Mouse (Mus musculus): ENCODE results near the gene Rab17. TPM values are rescaled to one million over a fixed set of nuclear protein-coding genes. Genes with fewer than 3 reads are reported as not detected.

The Rab17 gene
- polyA plus RNA-seq, 1 experiment from 2014 or later, result 62.2 TPM

DNA sequence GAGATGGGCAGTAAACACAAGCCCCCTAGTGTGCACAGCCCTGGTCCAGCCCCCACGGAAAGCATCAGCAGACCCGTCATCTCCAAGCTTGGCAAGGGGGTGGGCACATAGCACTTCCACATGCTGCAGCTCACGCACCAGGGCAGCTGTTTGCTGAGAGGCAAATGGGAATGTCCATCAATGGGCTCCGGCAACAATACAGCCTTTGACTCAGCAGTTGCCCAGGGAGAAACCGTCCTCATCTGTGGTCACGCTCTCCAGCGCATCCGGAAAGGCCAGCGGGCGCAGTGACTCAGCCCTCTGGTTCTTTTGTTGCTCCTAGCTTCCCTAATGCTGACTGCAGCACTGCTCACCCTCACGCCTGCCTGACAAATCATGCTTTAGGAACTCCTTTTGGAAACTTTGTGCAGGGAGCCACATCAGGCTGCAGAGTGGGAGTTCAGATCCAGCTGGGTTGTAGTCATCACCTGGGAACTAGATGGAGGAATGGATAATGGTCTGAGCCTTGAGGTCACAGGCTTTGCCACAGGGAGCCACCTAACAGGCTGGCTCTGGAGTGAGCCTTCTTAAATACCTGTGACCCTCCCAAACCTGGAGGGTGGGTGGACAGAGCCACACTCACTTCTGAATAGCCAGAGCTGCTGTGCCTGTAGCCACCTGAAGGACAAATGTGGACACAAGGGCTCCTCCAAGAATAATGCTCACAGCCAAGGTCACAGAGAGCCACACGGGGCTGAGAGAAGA, 5.6 kb upstream of the Rab17 start:
- no peaks in the 10 kb centered on the region for H3K9me3 ChIP-seq (ENCODE audit: control insufficient read depth, low read length)
- no peaks in the 10 kb centered on the region for H3K36me3 ChIP-seq (ENCODE audit: control insufficient read depth, insufficient read depth, low read length)
- peaks cover 19% of the 10 kb centered on the region for H3K4me1 ChIP-seq (ENCODE audit: control insufficient read depth, insufficient read depth, low read length)
- WGBS, result 39% methylated on average over 12 of the region's 12 CpGs
- H3K27me3 ChIP-seq (replicated peaks; ENCODE audit: control insufficient read depth, insufficient read depth, low read length), result no peaks in the 10 kb centered on the region
- no peak overlapping the region for H3K9ac ChIP-seq (ENCODE audit: low read depth, low read length)
- no peak overlapping the region for H3K4me3 ChIP-seq (ENCODE audit: low read length)
- H3K27ac ChIP-seq (ENCODE audit: low read length), result no peak overlapping the region
- no peak for ATAC-seq
- no peak overlapping the region for H3K4me2 ChIP-seq (ENCODE audit: low read depth, low read length)

DNA sequence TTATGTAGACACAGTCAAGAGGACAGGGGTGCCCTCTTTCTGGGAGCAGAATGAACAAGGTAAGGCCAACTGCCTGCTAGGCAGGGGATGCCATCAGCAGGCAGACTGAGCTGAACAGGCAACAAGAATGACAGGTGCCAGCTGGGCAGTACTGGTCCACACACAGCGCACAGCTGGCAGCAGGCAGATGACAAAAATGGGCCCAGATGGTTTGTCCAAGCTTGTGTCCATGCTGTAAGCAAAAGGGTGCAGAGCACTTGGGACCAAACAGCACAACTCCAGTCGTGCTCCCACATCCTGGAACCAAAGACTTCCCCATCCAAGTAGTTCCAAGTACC, 4.1 kb upstream of the Rab17 start:
- H3K4me3 ChIP-seq (ENCODE audit: low read length), result no peak overlapping the region
- ATAC-seq, result peak; percentile 2; the same call in 1 of the 2 replicates
- peak overlapping the region; percentile 42; the same call in 1 of the 2 replicates for H3K9ac ChIP-seq (ENCODE audit: low read depth, low read length)

DNA sequence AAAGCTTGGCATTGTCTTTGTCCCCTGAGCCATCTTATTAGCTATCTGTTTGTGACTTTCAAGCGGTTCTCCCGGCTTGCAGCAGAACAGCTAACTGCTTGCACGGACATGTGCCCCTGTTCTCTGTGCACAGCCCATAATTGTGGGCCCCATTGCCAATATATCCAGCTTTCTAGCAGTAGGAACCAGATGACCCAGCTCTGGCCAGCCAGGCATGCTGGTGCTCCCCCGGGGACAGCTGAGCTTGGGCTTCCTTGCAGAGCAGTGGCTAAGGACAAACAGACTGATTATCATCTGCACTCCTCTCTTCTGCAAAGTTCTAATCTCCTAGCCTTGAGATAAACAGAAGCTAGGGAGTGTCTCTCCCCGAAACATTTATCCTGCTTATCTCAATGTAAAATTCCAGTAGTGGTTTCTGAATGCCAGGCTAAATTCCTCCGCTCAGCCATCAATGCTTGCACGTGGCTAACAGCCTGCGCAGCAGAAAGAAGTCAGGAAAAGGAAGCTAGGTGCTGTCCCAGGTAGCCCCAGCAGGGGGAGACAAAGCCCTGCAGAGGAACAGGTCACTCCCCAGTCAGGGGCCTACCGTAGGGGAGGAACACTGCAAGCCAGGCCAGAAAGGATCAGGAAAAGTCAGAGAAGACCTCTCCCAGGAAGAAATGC, 3.6 kb upstream of the Rab17 start:
- Histone ChIP-seq H3K27ac (ENCODE audit: low read length) (no peak overlapping the region), H3K36me3 (ENCODE audit: control insufficient read depth, insufficient read depth, low read length) (no peaks in the 10 kb centered on the region), H3K4me3 (ENCODE audit: low read length) (no peak overlapping the region), H3K4me1 (ENCODE audit: control insufficient read depth, insufficient read depth, low read length) (peaks cover 29% of the 10 kb centered on the region), H3K9me3 (ENCODE audit: control insufficient read depth, low read length) (no peaks in the 10 kb centered on the region), H3K4me2 (ENCODE audit: low read depth, low read length) (no peak overlapping the region), H3K27me3 (replicated peaks; ENCODE audit: control insufficient read depth, insufficient read depth, low read length) (no peaks in the 10 kb centered on the region), H3K9ac (ENCODE audit: low read depth, low read length) (peak overlapping the region; percentile 42; the same call in 1 of the 2 replicates)
- ATAC-seq, result peak; percentile 45
- WGBS, result 20% methylated on average over 9 of the region's 9 CpGs

More for the DNA sequence above, 4.1 kb upstream of the Rab17 start:
- H3K9me3 ChIP-seq (ENCODE audit: control insufficient read depth, low read length), result no peaks in the 10 kb centered on the region
- no peak overlapping the region for H3K4me2 ChIP-seq (ENCODE audit: low read depth, low read length)
- no peak overlapping the region for H3K27ac ChIP-seq (ENCODE audit: low read length)
- H3K4me1 ChIP-seq (ENCODE audit: control insufficient read depth, insufficient read depth, low read length), result peaks cover 28% of the 10 kb centered on the region
- WGBS, result 71% methylated on average over 2 of the region's 2 CpGs
- H3K36me3 ChIP-seq (ENCODE audit: control insufficient read depth, insufficient read depth, low read length), result no peaks in the 10 kb centered on the region
- H3K27me3 ChIP-seq (replicated peaks; ENCODE audit: control insufficient read depth, insufficient read depth, low read length), result no peaks in the 10 kb centered on the region

DNA sequence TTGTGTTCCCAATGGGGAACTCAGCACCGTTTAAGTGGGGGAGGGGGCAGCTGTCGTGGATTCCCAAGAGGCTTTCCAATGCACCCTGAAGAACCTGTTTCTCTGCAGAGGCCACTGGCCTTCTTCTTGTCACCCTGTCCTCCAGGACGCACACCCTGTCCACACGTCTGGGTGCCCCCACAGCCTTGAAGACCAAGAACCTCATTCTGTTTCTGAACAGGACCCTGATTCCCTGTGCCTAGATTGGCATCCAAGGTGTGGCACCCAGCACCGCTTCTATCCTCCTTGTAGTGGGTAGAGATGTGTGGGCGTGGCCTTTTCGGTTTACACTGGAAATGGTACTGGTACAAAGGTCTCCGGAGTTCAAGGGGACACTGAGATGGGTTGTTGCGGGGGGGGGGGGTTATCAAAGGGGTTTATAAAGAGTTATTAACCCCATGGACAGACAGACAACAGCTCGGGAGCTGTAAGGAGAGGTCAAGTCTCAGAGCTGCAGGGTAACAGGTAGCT, 475 bp upstream of the Rab17 start:
- Histone ChIP-seq H3K4me1 (ENCODE audit: control insufficient read depth, insufficient read depth, low read length) (peaks cover 35% of the 10 kb centered on the region), H3K36me3 (ENCODE audit: control insufficient read depth, insufficient read depth, low read length) (no peaks in the 10 kb centered on the region), H3K27me3 (replicated peaks; ENCODE audit: control insufficient read depth, insufficient read depth, low read length) (no peaks in the 10 kb centered on the region), H3K4me2 (ENCODE audit: low read depth, low read length) (peak overlapping the region; percentile 51), H3K4me3 (ENCODE audit: low read length) (peak overlapping the region; percentile 56), H3K9me3 (ENCODE audit: control insufficient read depth, low read length) (no peaks in the 10 kb centered on the region), H3K9ac (ENCODE audit: low read depth, low read length) (peak overlapping the region; percentile 73), H3K27ac (ENCODE audit: low read length) (peak overlapping the region; percentile 93)
- peak; percentile 36 for ATAC-seq
- 58% methylated on average over 10 of the region's 10 CpGs for WGBS

DNA sequence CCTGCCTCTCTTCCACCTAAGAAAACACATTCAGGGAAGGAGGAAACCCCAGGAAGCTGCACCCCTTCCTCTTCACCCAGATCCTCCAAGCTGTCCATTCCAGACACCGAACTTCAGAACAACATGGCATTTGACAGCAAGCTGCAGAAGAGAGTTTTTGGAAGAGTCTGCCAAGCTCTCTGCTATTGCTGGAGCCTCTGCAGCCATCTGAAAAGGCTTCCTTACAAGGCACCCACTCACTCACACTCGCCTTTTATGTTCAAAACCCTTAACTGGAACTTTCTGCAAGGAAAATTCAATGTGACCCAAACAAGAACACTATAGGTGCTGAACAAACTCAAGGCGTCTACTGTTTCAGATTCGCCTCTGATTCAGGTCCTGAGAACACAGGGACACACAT, 812 bp downstream of the Rab17 start:
- peaks cover 37% of the 10 kb centered on the region for H3K4me1 ChIP-seq (ENCODE audit: control insufficient read depth, insufficient read depth, low read length)
- no peaks in the 10 kb centered on the region for H3K9me3 ChIP-seq (ENCODE audit: control insufficient read depth, low read length)
- H3K9ac ChIP-seq (ENCODE audit: low read depth, low read length), result peak overlapping the region; percentile 73
- H3K27ac ChIP-seq (ENCODE audit: low read length), result peak overlapping the region; percentile 93
- peak overlapping the region; percentile 51 for H3K4me2 ChIP-seq (ENCODE audit: low read depth, low read length)
- H3K36me3 ChIP-seq (ENCODE audit: control insufficient read depth, insufficient read depth, low read length), result no peaks in the 10 kb centered on the region
- ATAC-seq, result no peak
- WGBS, result 63% methylated on average over 4 of the region's 4 CpGs
- H3K4me3 ChIP-seq (ENCODE audit: low read length), result peak overlapping the region; percentile 56
- no peaks in the 10 kb centered on the region for H3K27me3 ChIP-seq (replicated peaks; ENCODE audit: control insufficient read depth, insufficient read depth, low read length)

DNA sequence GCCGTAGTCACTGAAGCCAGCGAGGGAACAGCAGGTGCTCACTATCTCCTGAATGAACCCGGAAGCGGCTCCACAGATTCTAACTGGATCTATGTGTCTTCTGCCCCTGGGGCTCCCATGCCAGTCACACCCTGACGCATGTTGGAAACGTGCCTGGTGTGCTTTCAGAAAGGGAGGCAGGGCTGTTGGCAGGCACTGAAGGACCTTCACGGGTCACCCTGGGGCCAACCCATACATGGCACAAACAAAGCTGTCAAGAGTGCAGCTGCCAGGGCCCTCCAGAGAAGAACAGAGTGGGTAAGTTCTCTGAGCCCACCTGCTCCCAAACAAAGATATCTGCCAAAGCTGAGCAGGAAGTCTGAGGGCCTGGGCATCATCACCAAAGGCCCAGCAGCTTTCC, 1.9 kb downstream of the Rab17 start:
- Histone ChIP-seq H3K9me3 (ENCODE audit: control insufficient read depth, low read length) (no peaks in the 10 kb centered on the region), H3K27me3 (replicated peaks; ENCODE audit: control insufficient read depth, insufficient read depth, low read length) (no peaks in the 10 kb centered on the region), H3K4me3 (ENCODE audit: low read length) (peak overlapping the region; percentile 56), H3K36me3 (ENCODE audit: control insufficient read depth, insufficient read depth, low read length) (no peaks in the 10 kb centered on the region), H3K4me1 (ENCODE audit: control insufficient read depth, insufficient read depth, low read length) (peaks cover 40% of the 10 kb centered on the region), H3K27ac (ENCODE audit: low read length) (peak overlapping the region; percentile 51), H3K9ac (ENCODE audit: low read depth, low read length) (peak overlapping the region; percentile 45), H3K4me2 (ENCODE audit: low read depth, low read length) (peak overlapping the region; percentile 51)
- peak; percentile 15; the same call in 1 of the 2 replicates for ATAC-seq
- 35% methylated on average over 7 of the region's 7 CpGs for WGBS

DNA sequence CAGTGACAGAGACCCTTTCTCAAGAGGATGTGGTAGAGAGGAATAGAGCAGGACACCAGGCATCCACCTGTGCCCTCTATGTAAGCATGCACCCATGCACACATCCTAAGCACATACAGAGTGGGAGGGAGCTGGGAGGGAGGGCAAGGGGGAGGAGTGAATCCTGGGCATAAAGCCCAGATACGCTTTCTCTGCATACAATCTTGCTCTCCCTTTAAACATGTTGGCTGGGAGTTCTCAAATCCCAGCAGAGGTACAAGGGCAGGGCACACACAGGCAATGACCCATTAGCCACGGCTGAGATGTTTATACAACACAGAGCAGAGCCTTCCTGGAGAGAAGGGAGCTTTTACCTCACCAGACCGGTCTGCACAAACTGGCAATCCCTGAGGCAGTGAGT, 6.5 kb downstream of the Rab17 start:
- Histone ChIP-seq H3K4me2 (ENCODE audit: low read depth, low read length) (no peak overlapping the region), H3K4me3 (ENCODE audit: low read length) (no peak overlapping the region), H3K9me3 (ENCODE audit: control insufficient read depth, low read length) (no peaks in the 10 kb centered on the region), H3K9ac (ENCODE audit: low read depth, low read length) (0 out of 2 replicates have a peak overlapping the region, but pooled peaks have one; percentile 11), H3K36me3 (ENCODE audit: control insufficient read depth, insufficient read depth, low read length) (no peaks in the 10 kb centered on the region), H3K4me1 (ENCODE audit: control insufficient read depth, insufficient read depth, low read length) (peaks cover 28% of the 10 kb centered on the region), H3K27me3 (replicated peaks; ENCODE audit: control insufficient read depth, insufficient read depth, low read length) (no peaks in the 10 kb centered on the region), H3K27ac (ENCODE audit: low read length) (no peak overlapping the region)
- 10% methylated on average over 3 of the region's 3 CpGs for WGBS
- ATAC-seq, result peak; percentile 49

DNA sequence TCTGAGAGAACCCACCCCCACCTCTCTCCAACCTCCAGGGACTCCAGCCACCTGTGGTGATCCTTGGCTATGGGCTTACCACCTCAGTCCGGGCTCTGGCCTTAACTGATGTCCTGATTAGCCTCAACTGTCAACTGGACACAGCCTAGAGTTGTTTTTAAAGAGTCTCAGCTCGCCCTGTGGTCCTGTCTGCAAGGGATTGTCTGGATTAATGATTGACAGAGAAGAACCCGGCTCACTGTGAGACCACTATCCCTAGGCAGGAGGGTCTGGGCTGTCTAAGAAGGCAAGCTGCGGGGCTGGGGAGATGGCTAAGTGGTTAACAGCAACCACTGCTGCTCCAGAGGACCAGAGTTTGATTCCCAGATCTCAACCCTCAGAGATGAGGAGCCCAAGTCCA, 6.9 kb downstream of the Rab17 start:
- no peak; the same call in 1 of the 2 replicates for ATAC-seq

DNA sequence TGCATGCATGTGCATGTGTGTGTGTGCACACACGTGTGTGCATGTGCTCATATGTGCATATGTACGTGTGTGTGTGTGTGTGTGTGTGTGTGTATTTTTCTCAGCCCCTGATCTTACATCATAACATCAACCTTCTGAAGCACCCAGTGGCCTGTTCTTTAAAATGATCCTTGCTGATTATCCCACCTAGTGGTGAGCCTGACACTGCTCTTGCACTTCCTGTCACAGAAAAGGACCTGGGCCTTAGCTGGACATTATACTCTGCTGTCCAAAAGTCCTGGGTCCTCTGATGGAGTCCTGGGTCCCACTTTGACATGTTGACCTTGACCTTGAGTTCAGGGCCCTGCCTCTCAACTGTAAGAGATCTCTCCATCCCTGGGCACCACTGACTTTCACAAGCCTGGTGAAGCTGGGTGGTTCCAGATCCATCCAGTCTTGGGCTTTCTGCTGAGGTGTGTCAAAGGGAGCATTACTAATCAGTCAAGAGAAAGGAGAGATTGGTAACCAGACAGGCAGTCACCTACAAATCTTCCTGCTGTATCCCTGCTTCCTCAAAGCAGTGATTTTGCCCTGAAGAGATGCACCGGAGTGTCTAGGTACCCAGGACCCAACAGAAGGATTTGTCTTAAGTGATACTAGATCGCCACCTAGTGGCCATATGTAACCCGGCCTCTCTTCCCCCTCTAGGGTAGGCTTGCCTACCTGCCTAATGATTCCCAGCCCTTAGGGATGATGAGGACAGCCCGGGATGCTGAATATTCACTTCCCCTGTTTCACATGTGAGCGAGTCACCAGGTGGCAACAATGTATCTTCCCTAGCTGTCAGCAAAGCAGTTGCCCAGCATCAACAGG, 13.0 kb downstream of the Rab17 start:
- no peaks in the 10 kb centered on the region for H3K36me3 ChIP-seq (ENCODE audit: control insufficient read depth, insufficient read depth, low read length)
- ATAC-seq, result peak; percentile 78
- H3K27ac ChIP-seq (ENCODE audit: low read length), result no peak overlapping the region
- no peak overlapping the region for H3K4me2 ChIP-seq (ENCODE audit: low read depth, low read length)
- H3K27me3 ChIP-seq (replicated peaks; ENCODE audit: control insufficient read depth, insufficient read depth, low read length), result no peaks in the 10 kb centered on the region
- H3K9me3 ChIP-seq (ENCODE audit: control insufficient read depth, low read length), result no peaks in the 10 kb centered on the region
- H3K4me1 ChIP-seq (ENCODE audit: control insufficient read depth, insufficient read depth, low read length), result no peaks in the 10 kb centered on the region
- H3K4me3 ChIP-seq (ENCODE audit: low read length), result no peak overlapping the region
- 32% methylated on average over 7 of the region's 7 CpGs for WGBS
- no peak overlapping the region for H3K9ac ChIP-seq (ENCODE audit: low read depth, low read length)

More for the DNA sequence above, 6.9 kb downstream of the Rab17 start:
- no peak overlapping the region for H3K27ac ChIP-seq (ENCODE audit: low read length)
- no peaks in the 10 kb centered on the region for H3K9me3 ChIP-seq (ENCODE audit: control insufficient read depth, low read length)
- H3K4me2 ChIP-seq (ENCODE audit: low read depth, low read length), result no peak overlapping the region
- H3K27me3 ChIP-seq (replicated peaks; ENCODE audit: control insufficient read depth, insufficient read depth, low read length), result no peaks in the 10 kb centered on the region
- WGBS, result 19% methylated on average over 4 of the region's 4 CpGs
- peaks cover 25% of the 10 kb centered on the region for H3K4me1 ChIP-seq (ENCODE audit: control insufficient read depth, insufficient read depth, low read length)
- 0 out of 2 replicates have a peak overlapping the region, but pooled peaks have one; percentile 11 for H3K9ac ChIP-seq (ENCODE audit: low read depth, low read length)
- no peak overlapping the region for H3K4me3 ChIP-seq (ENCODE audit: low read length)
- H3K36me3 ChIP-seq (ENCODE audit: control insufficient read depth, insufficient read depth, low read length), result no peaks in the 10 kb centered on the region

All from intestine, embryonic 16.5 days (tissue).